Mouse (Mus musculus): Measurements from ENCODE around the gene Fryl.

GRCm38 (mm10) chr5:73168769-73169272, 87.6 kb downstream of the Fryl start:
- TF ChIP-seq CTCF (IDR thresholded peaks at IDR 0.05; ENCODE audit: low read depth) (no peak), EP300 (optimal IDR thresholded peaks at IDR 0.05) (no peak)
